Mouse (Mus musculus): ENCODE measurements at regions not wholly inside any gene's neighbourhood (a gene's known extent, or its start where the extent isn't known, plus 50 kb on each side); places are given as distances from the start of the nearest gene placed in this dataset.

DNA sequence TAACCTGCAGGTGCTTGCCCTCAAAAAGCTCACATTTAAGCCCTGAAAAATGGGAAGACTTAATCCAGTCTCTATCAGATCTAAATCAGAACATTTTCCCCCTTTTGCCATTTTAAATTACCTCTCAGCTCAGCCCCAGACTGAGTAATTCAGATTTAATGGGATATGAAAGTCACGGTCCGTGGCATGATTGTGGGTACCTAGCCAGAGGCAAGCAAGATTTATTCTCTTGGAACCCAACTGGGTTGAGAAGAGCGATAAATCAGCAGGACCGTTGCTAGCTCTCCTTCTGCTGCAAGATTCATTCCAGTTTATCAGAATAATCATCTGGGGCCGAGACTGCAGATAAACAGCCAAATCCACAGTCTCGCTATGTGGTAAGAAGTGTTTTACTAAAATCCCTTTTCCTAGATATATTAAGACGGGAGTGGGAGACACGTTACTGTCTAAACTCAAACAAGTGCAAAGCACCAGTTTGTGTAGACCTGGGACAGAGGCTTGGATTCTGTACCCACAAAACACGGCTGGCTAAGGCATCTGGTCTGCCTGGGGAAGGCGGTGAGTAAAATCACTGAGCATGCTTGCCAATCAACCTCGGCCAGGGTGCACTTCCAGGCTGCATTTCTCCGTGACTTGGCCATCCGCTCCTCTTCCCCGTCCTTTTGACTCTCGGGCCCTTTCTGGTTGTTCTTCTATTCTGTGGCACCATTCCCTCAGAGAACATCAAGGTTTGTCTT is 282.2 kb upstream of the Chd6 start:
- no peak for ATAC-seq (ENCODE audit: low FRiP score, low read depth)
- WGBS, result 48% methylated on average over 15 of the region's 15 CpGs
- H3K36me3 ChIP-seq, result no peaks in the 10 kb centered on the region
- H3K9me3 ChIP-seq, result no peaks in the 10 kb centered on the region
- peaks cover 16% of the 10 kb centered on the region; the same call in 1 of the 2 replicates for H3K4me1 ChIP-seq (replicated peaks)
- H3K27ac ChIP-seq (replicated peaks), result peak overlapping the region; percentile 59
- H3K4me3 ChIP-seq, result no peak overlapping the region
- no peak overlapping the region for H3K9ac ChIP-seq
- H3K27me3 ChIP-seq, result no peaks in the 10 kb centered on the region
- H3K4me2 ChIP-seq, result no peak overlapping the region

DNA sequence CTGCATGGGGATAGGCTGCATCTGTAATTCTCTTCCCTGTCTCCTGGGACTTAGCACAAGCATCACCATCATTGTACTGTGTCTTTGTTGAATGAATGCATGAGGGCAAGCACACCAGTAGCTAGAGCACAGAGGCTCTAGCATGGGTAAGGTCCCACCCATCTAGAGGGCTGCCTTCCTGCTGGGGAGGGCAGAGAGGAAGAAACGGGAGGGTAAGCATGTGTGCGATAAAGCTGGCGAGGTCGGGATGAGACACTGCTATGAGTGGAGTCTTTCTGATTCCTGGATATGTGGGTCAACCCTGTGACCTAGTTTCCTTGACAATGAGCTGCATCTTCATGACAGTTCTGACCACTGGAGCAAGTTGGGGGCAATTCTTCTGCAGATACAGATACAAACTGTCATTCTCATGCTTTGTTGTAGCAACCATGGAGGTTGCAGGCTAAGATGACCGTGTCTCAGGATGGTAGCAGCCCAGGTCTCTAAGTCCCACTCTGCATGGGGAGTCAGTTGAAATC is 280.5 kb upstream of the Chd6 start:
- WGBS, result 80% methylated on average over 5 of the region's 5 CpGs
- no peak for ATAC-seq (ENCODE audit: low FRiP score, low read depth)

DNA sequence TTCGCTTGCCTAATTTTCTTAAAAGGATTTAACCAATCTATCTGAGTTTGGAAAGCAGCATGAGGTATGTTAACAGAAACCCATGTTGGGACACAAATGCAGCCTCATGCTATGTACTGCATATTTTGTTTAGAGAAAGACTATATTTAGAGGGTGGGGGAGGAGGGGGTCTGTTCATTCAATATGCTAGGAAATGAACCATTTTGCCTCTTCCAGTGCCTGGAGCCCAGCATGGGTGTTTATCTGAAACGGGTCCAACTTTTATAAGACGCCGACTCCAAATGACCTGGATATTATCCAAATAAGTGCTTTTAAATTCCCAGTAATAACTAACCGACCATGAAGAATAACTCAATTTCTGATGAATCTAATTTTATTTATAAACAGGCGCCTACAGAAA is 278.2 kb upstream of the Chd6 start:
- no peak overlapping the region for H3K27ac ChIP-seq (replicated peaks)
- no peaks in the 10 kb centered on the region for H3K27me3 ChIP-seq
- no peak overlapping the region for H3K9ac ChIP-seq
- peaks cover 16% of the 10 kb centered on the region; the same call in 1 of the 2 replicates for H3K4me1 ChIP-seq (replicated peaks)
- no peak for ATAC-seq (ENCODE audit: low FRiP score, low read depth)
- H3K9me3 ChIP-seq, result no peaks in the 10 kb centered on the region
- H3K4me3 ChIP-seq, result no peak overlapping the region
- H3K36me3 ChIP-seq, result no peaks in the 10 kb centered on the region
- no peak overlapping the region for H3K4me2 ChIP-seq
- WGBS, result 64% methylated on average over 6 of the region's 6 CpGs

More for the DNA sequence above, 280.5 kb upstream of the Chd6 start:
- H3K4me2 ChIP-seq, result no peak overlapping the region
- H3K36me3 ChIP-seq, result no peaks in the 10 kb centered on the region
- no peak overlapping the region for H3K4me3 ChIP-seq
- no peak overlapping the region for H3K9ac ChIP-seq
- no peaks in the 10 kb centered on the region for H3K9me3 ChIP-seq
- no peaks in the 10 kb centered on the region for H3K27me3 ChIP-seq
- H3K27ac ChIP-seq (replicated peaks), result no peak overlapping the region
- H3K4me1 ChIP-seq (replicated peaks), result peaks cover 16% of the 10 kb centered on the region; the same call in 1 of the 2 replicates

DNA sequence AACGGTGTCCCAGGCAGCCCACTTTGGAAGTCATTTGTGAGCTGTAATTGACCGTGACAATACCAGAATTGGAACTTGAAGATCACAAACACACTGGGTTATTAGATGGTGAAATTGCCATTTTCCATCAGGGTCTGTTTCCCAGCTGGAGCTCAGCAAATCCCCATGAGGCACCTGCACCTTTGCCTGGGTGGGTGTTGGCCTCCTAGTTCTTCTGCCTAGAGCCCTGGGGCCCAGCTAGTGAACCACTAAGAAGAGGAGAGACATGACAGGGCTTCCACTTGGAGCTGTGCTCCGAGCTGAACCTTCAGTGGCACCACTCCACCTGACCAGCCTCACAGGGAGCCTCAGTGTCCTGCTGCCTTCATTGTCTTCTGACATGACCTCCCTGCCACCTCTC is 273.5 kb upstream of the Chd6 start:
- H3K27ac ChIP-seq (replicated peaks), result no peak overlapping the region
- H3K27me3 ChIP-seq, result no peaks in the 10 kb centered on the region
- no peaks in the 10 kb centered on the region for H3K4me1 ChIP-seq (replicated peaks)
- WGBS, result 54% methylated on average over 3 of the region's 3 CpGs
- no peaks in the 10 kb centered on the region for H3K9me3 ChIP-seq
- no peaks in the 10 kb centered on the region for H3K36me3 ChIP-seq
- H3K9ac ChIP-seq, result no peak overlapping the region
- H3K4me2 ChIP-seq, result no peak overlapping the region
- H3K4me3 ChIP-seq, result no peak overlapping the region
- no peak for ATAC-seq (ENCODE audit: low FRiP score, low read depth)

DNA sequence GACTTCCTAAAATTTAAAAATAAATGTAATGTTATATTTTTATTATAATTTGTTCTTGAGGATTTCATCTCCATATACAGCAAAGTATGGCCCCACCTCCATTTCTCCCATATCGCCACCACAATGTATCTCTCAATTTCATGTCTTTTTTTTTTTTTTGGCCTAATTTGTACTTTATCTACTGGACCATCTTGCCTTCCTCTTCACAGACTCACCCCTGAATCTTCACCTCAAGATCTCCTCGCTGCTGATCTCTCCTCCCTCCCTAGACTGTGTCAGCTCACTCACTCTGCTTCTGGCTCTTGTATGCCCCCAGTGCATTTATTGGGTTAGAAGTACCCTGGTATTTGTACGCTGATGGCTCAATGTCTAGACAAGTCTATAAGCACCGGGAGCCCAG is 269.4 kb upstream of the Chd6 start:
- Histone ChIP-seq H3K9ac (no peak overlapping the region), H3K4me2 (no peak overlapping the region), H3K4me1 (replicated peaks) (no peaks in the 10 kb centered on the region), H3K27me3 (no peaks in the 10 kb centered on the region), H3K27ac (replicated peaks) (no peak overlapping the region), H3K9me3 (no peaks in the 10 kb centered on the region), H3K36me3 (no peaks in the 10 kb centered on the region), H3K4me3 (no peak overlapping the region)
- no peak for ATAC-seq (ENCODE audit: low FRiP score, low read depth)
- 94% methylated on average over 4 of the region's 4 CpGs for WGBS

DNA sequence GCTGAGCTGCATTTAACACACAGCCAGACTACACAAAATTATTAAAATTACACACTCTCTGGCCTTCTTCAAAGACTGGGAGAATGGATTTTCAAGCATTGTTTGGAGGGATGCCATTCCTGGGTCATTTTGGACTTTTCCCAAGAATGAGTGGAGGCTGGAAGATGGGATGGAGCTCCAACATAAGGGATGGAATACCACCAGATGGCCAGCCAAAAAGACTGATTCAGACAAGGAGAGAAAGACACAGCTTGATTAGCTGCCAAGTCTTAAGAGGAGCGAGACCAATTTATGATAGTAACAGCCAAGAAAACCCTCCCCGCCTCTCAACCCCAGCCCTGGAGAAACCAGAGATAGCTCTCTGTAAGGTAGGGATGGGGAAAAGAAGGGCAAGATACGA is 253.4 kb upstream of the Chd6 start:
- Histone ChIP-seq H3K9ac (no peak overlapping the region), H3K4me1 (replicated peaks) (no peaks in the 10 kb centered on the region), H3K4me3 (no peak overlapping the region), H3K27ac (replicated peaks) (no peak overlapping the region), H3K9me3 (no peaks in the 10 kb centered on the region), H3K27me3 (no peaks in the 10 kb centered on the region), H3K36me3 (no peaks in the 10 kb centered on the region), H3K4me2 (no peak overlapping the region)
- no peak for ATAC-seq (ENCODE audit: low FRiP score, low read depth)
- 82% methylated on average over 3 of the region's 3 CpGs for WGBS

DNA sequence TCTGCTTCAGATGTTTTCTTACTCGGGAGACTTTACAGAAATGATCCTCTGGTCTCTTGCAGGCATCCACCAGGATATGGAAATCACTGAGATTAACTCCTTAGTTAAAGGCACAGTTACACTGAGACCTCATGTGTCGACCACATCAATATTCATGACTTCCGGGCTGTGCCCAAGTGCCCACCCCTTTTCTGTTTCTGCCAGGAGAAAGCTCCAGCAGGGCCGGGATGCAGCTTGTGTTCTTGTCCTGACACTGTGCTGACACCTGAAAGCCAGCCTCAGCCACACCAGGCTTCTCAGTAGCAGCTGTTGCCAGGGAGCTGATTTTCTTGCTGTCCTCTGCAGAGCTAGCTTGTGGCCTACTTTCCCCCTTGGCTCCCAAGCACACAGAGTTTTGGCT is 240.2 kb upstream of the Chd6 start:
- no peaks in the 10 kb centered on the region for H3K36me3 ChIP-seq
- no peaks in the 10 kb centered on the region for H3K27me3 ChIP-seq
- no peaks in the 10 kb centered on the region for H3K9me3 ChIP-seq
- no peak overlapping the region for H3K27ac ChIP-seq (replicated peaks)
- H3K4me1 ChIP-seq (replicated peaks), result peaks cover 7% of the 10 kb centered on the region
- no peak overlapping the region for H3K4me2 ChIP-seq
- WGBS, result 17% methylated on average over 4 of the region's 4 CpGs
- H3K4me3 ChIP-seq, result no peak overlapping the region
- 0 out of 2 replicates have a peak, but pooled peaks have one; percentile 34 for ATAC-seq (ENCODE audit: low FRiP score, low read depth)
- no peak overlapping the region for H3K9ac ChIP-seq

DNA sequence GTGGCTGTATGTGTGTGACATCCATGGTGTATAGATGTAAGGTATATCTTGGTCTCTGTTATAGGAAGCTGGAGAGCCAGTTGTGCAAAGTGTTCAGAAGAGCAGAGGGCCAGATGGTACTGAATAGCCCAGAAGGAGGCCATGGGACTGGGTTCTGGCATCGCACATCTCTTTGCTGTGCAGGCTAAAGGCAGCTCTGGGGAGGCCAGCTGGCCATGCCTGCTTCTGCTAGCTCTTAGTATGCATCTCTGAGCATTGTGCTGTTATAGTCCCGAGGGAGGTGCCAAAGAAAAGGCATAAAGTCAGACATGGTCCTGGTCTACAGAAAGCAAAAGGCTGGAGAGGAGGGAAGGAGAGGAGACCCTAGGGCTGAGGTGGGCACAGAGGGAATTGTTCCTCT is 235.1 kb upstream of the Chd6 start:
- Histone ChIP-seq H3K4me1 (replicated peaks) (peaks cover 37% of the 10 kb centered on the region), H3K4me2 (no peak overlapping the region), H3K9me3 (no peaks in the 10 kb centered on the region), H3K27me3 (no peaks in the 10 kb centered on the region), H3K36me3 (no peaks in the 10 kb centered on the region), H3K27ac (replicated peaks) (no peak overlapping the region), H3K9ac (no peak overlapping the region), H3K4me3 (no peak overlapping the region)
- 69% methylated on average over 2 of the region's 2 CpGs for WGBS
- ATAC-seq (ENCODE audit: low FRiP score, low read depth), result no peak

DNA sequence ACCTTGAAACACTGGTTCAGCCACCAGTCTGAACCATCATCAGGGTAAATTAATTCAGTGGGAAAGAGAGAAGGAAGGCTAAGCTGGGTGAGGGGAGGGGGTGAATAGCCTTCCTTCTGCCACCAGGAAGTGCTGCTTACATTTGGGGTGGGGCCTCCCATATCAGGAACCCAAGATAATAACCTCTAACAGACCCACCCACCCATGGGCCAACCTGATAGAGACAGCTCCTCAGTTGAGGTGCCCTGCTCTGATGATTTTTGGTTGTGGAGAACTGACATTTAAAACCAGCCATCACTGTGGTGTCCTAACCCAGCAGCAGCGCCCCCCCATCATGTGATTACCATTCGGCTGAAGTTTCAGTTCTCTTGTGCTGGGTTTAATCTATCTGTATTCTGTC is 233.8 kb upstream of the Chd6 start:
- Histone ChIP-seq H3K36me3 (no peaks in the 10 kb centered on the region), H3K4me2 (no peak overlapping the region), H3K9ac (no peak overlapping the region), H3K9me3 (no peaks in the 10 kb centered on the region), H3K27ac (replicated peaks) (no peak overlapping the region), H3K4me1 (replicated peaks) (peaks cover 36% of the 10 kb centered on the region), H3K4me3 (no peak overlapping the region), H3K27me3 (no peaks in the 10 kb centered on the region)
- 88% methylated on average over 2 of the region's 2 CpGs for WGBS
- no peak for ATAC-seq (ENCODE audit: low FRiP score, low read depth)

DNA sequence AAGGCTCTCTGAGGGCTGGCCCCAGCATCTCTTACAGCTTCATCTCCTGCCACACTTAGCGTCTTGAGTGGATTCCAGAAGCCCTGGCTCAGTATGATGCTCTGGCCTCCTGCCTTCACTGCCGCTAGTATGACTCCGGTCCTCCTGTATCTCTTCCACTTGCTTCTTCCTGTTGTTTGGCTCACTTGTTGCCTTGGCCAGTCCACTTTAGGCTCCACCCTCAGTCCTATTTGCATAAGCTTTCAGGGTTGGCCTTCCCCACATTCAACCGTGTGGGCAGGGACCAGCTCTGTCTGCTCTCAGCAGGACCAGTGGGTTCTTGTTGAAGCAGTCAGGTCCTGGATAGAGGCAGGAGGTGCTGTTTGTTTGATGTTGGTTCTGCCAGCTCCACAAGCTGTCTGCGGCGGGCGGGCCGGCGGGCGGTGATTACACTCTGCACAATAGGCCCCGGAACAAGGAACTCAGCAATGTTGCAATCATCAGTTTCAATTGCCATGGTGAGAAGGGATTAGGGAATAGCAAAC is 232.6 kb upstream of the Chd6 start:
- peak; percentile 71 for ATAC-seq (ENCODE audit: low FRiP score, low read depth)
- 7% methylated on average over 11 of the region's 11 CpGs for whole genome bisulfite sequencing
- no peaks in the 10 kb centered on the region for H3K36me3 ChIP-seq
- no peak overlapping the region for H3K9ac ChIP-seq
- peak overlapping the region; percentile 44; the same call in 1 of the 2 replicates for H3K27ac ChIP-seq (replicated peaks)
- H3K4me3 ChIP-seq, result no peak overlapping the region
- H3K4me2 ChIP-seq, result peak overlapping the region; percentile 31
- H3K27me3 ChIP-seq, result no peaks in the 10 kb centered on the region
- peaks cover 36% of the 10 kb centered on the region for H3K4me1 ChIP-seq (replicated peaks)
- no peaks in the 10 kb centered on the region for H3K9me3 ChIP-seq

DNA sequence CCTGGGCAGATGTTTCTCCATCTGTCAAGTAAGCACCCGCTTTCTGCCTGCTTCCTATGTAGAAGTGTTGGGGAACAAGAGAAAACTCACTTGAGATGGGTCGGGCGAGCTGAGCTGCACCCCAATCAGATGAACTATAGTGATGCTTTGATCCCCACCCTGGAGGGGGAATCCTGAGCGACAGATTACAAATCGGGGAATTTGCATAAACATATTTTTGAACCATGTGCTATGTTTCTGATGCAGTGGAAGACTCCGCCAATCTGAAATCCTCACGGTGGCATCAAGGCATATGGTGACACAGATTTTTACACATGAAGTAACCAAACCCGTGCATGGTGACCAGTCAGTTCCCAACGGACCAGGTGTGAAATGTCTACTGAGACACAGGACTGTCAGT is 231.4 kb upstream of the Chd6 start:
- Histone ChIP-seq H3K9ac (no peak overlapping the region), H3K4me3 (no peak overlapping the region), H3K9me3 (no peaks in the 10 kb centered on the region), H3K4me2 (no peak overlapping the region), H3K27me3 (no peaks in the 10 kb centered on the region), H3K4me1 (replicated peaks) (peaks cover 36% of the 10 kb centered on the region), H3K27ac (replicated peaks) (0 out of 2 replicates have a peak overlapping the region, but pooled peaks have one; percentile 63), H3K36me3 (no peaks in the 10 kb centered on the region)
- 75% methylated on average over 9 of the region's 9 CpGs for WGBS
- no peak for ATAC-seq (ENCODE audit: low FRiP score, low read depth)

DNA sequence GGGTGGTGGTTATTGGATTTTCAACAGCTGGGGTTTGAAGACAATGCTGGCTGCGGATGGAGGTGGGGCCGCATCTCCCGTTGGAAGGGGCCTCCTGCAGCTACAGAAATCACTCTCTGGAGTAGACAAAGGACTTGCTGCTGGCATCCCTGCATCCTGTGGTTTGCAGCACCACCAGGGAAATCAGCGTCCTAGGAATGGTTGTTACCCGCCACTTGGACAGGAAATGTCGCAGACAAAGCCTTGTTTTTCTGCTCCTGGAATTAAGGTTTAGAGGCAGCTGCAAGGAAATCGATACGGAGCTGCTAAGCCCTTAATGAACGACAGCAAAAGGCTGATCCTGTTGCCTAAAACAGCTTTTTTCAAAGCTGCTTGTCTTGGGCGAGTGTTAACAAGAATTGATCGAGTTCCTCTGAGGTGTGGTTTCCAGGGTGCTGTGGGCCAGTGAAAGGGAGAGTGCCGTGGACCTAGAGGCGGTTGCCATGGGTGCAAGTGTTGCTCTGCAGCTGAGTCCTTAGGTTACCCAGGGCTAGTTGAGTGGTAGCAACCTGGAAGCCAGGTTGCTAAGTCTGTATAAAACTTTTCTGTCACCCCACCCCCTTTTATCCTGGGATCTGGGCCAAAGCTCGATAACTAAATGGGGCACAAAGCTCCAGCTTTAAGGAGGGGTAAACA is 230.6 kb upstream of the Chd6 start:
- Histone ChIP-seq H3K4me1 (replicated peaks) (peaks cover 36% of the 10 kb centered on the region), H3K4me3 (no peak overlapping the region), H3K4me2 (peak overlapping the region; percentile 25), H3K9me3 (no peaks in the 10 kb centered on the region), H3K36me3 (no peaks in the 10 kb centered on the region), H3K9ac (no peak overlapping the region), H3K27ac (replicated peaks) (peak overlapping the region; percentile 63), H3K27me3 (no peaks in the 10 kb centered on the region)
- peak; percentile 71; the same call in 1 of the 2 replicates for ATAC-seq (ENCODE audit: low FRiP score, low read depth)
- WGBS, result 4% methylated on average over 14 of the region's 14 CpGs

Data from hindbrain, embryonic 15.5 days (tissue).